Mouse (Mus musculus) urinary bladder, postnatal 25 days (tissue): ENCODE data around the gene Nop53.

Source experiments
- DNase-seq: peaks from one replicate; pipeline ENCODE4 v3.0.0; 2022; ENCODE audit warnings: low spot score

Gene Nop53

DNA sequence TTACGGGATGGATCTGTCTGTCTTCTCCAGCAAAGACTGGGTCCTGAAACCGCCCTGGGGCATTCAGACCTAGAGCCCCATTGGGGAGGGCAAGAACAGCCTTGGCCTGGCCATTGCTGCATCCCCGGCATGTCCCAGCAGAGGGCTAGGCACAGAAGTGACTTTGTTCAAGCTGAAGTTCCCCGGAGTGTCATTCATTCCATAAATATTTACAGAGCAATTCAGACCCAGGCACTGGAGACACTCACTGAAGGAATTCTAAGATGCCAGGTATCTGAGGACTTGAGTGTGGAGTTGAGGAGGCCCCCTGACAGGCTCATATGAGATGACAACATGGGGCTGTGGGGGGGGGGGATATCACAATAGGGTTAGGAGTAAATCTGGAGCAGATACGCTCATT, 10.3 kb upstream of the Nop53 start:
- no peak for DNase-seq

- DNase-seq: no peak
These were observed 9.6 kb upstream of the Nop53 start for GRCm38 (mm10) chr7:15955509-15955908.

- DNase-seq: no peak
These were observed 9.1 kb upstream of the Nop53 start for GRCm38 (mm10) chr7:15954978-15955443.

DNA sequence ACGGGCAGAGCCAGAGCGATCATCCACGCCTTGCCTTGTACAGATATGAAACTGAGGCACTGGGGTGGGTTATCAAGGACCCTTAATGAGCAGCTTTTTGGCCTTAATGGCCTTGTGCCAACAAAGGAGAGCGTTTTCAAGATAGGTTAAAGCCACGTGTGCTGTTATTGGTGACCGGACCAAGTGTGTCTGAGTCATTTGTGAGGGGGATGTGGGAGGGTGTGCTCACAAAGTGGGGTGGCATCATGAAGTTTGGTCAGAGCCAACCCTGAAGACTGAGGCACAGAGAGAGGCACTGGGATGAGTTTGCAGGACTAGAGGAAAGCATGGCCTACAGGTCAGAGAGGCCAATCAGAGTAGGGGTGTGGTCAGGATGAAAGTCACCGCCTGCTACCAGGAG, 8.6 kb upstream of the Nop53 start:
- DNase-seq: no peak

DNA sequence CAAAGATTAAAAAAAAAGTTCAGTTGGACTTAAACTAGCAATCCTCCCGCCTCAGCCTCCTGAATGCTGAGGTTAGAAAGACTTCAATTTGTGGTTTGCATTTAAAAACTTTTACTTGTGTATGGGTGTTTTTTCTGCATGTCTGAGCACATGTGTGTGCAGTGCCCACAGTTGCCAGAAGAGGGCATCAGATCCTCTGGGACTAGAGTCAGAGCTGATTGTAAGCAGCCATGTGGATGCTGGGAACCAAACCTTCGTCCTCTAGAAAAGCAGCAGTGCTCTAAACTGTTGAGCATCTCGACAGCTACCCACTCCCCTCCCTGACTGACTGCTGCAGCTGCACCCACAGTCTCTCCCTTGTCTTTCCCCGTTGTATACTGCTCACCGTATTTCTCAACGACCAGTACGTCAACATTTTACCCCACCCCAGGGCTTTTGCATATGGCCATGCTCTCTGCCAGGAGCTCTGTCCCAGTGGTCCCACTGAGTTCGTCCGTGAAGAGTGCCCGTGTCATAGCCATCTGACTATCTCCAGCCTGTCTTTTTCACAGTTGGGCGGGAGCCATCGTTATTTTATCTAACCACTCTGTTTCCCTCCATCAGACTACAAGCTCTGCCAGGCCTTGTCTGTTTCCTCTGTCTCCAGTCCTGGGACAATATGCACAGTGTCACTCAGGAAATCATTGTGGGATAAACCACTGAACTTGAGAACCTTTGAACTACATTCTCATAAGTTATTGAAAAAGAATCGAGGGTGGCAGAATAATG, 7.6 kb upstream of the Nop53 start:
- no peak for DNase-seq

DNA sequence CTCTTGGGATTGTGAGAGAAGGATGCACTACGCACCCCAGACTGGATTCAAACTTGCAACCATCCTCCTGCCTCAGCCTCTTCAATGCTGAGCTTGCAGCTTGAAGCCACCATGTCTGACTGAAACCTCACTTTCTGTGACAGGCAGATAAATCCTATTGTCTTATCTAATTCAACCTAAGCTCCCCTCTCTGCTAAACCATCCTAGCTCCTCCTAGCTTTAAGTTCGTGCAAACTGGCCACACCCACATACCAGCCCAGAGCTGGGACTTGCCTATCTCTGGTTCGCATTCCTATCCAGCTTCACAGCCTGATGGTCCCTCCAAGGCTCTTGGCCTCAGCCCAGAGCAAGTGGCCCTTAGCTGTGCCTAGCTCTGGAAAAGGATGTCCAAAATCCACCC, 6.5 kb upstream of the Nop53 start:
- no peak for DNase-seq

DNA sequence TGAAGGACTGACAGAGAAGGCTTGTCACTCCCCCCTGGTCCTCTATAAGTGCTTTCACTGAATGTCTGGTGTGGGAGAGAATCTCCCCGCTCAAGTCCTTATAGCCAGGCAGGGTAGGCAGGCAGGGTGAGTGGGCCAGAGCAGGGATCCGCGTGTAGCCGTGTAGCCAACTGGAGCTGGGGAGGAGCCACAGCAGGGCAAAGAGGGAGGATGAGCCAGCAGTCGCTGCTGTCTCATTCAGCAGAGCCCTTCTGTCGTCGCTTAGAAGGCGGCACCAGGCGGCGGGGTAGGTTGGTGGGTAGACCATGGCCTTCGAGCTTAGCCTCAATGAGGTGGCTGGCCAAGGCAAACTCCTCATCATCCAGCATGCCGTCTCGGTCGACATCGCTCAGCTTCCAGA, 4.1 kb upstream of the Nop53 start:
- DNase-seq: no peak

GRCm38 (mm10) chr7:15949216-15949790, 3.4 kb upstream of the Nop53 start:
- DNase-seq: no peak

GRCm38 (mm10) chr7:15948381-15948941, 2.6 kb upstream of the Nop53 start:
- DNase-seq: peak; percentile 90

DNA sequence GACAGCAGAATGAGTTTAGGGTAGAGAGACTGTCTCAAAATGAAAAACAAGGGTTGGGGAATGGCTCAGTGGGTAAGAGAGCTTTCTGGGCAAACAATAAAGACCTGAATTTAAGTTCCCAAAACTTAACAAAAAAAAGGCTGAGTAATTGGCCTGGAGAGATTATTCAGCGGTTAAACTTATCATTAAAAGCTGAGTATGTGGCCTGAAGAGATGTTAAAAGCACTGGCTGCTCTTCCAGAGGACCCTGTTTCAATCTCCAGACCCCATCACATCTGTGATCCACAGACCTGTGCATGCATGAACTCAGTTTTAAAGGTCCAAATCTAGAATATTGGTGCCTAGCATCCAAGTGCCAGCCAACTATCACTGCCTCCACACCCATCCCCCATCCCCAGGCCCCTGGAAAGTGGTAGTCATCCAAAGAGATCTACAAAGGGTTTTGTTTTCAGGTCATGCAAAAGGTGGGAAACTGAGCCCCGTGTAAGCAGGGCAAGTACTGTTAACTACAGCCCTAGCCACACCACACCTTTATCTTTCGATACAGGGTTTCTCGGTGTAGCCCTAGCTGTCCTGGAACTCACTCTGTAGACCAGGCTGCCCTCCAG, 1.9 kb upstream of the Nop53 start:
- DNase-seq: no peak

- no peak for DNase-seq
These were observed 663 bp downstream of the Nop53 start for GRCm38 (mm10) chr7:15945211-15945610.

DNA sequence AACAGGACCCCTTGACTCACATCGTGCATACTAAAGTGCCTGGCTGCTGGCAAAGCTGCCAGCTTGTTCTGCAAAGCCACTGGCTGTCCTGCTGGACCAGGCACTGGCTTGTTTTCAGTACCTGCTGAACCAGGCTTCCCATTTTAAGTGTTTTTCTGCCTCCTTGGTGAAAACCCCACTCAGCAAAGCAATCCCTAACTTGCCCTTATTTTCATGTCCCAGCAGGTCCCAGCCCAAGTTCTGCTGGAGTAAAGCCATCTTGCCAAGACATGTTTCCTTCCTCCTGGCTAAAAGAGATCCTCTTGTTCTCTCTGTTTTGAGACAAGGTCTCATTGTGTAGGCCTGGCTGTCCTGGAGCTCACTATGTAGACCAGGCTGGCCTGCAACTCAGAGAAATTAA, 1.6 kb downstream of the Nop53 start:
- DNase-seq: no peak

- DNase-seq: no peak
These were observed 7.3 kb downstream of the Nop53 start for GRCm38 (mm10) chr7:15938621-15939020.

DNA sequence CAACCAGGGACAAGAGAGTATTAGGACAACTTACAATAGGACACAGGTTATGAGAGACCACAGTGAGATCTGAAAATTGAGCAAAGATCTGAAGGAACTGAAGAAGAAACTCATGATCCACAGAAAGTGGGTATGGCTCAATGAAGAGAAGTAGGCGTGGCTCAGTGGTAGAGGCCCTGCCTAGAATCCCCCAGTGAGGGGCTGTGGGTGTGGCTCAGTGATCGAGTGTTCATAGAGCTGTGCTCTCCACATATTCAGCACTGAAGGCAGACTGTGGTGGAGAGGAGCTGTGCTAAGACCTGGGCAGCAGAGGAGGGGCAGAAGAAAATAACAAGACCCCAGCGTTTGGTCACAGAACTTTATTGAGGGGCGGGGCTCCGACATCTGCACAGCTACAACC, 8.4 kb downstream of the Nop53 start:
- no peak for DNase-seq

DNA sequence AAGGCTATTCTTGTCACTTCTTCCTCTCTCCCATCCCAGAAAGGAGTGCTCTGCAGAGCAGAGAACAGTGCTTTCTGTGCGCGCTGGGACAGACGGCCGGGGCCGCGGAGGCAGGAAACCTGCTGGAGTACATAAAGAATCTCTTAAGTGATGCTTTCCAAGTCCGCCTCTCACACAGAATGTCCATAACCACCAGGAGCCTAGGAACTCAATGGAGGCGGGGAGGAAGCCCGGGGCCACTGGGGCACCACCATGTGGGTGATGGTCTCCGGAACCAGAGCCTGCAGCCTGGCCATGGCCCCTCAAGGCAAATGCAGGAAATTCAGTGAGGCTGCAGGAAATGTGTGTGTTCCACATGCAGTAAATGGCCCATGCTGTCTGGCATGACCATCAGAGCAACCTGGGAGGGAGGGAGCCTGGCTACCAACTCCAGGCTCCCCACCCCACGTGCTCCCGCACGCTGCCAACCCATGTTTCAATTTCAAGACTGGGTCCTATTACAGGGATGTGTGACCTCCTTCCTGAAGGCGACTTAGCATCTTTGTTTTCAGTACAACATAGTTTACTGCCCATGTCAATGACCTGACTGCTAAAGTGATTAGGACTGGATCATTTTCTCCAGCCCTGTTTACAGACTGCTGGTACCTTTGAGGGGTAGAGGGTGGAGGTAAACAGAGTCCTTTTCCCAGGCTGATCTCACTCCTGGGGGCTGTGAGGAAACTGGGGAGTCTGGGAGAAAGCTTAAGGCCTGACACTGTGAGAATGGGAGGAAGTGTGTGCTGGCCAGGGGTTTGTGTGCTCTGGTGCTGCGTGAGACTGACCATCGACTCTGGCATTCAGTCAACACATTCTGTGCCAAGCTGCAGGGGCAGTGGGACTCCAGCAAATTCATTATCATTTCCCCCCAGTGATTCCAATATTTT, 12.2 kb downstream of the Nop53 start:
- DNase-seq: no peak

- no peak for DNase-seq
These were observed 14.2 kb downstream of the Nop53 start for GRCm38 (mm10) chr7:15931635-15932034.

GRCm38 (mm10) chr7:15930543-15930942, 15.3 kb downstream of the Nop53 start:
- DNase-seq: no peak

DNA sequence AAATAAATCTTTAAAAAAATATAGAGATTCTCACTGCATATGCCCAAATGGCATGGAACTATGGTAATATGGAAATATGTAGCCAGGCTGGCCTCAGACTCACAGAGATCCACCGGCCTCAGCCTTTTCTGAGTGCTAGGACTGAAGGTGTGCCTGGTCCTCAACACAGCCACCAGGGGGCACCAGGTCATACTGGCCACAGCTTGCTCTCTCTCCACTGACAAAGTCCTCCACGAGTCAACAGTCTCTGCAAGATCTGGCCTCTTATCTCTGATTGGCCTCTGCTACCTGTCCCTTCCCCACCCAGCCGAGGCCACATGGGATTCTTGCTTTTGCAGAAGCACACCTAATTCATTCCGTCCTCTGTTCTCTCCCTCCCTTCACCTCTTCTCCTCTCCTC, 16.0 kb downstream of the Nop53 start:
- DNase-seq: peak; percentile 77

DNA sequence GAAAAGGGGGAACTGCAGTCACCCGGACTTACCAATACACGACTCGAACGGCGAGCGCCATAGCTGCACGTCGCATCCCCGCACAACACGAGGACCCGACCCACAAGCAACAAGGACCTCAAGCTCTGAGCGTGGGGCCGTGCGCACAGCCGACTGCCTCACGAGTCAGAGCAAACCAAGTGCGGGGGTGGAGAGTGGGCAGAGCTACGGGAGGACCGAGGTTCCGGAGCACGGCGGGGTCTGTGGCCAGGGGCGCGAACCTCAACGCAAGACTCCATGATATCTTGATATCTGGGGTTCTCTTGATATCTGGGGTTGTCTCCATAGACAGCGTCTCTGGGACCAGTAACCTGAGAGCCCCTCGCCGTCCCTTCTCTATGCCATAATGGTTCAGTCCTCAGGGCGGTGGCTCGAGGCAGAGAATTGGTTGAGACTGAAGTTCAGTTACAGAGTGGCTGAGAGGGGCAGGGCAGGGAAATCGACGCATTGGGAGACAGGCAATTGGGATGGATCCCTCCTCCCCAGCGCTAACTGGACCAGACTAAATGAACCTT, 23.6 kb downstream of the Nop53 start, which contains the start of gene Selenow:
Selenow (minus strand) TSS at position 183 of the 554 bp plus-strand sequence.
- DNase-seq: peak; percentile 88

DNA sequence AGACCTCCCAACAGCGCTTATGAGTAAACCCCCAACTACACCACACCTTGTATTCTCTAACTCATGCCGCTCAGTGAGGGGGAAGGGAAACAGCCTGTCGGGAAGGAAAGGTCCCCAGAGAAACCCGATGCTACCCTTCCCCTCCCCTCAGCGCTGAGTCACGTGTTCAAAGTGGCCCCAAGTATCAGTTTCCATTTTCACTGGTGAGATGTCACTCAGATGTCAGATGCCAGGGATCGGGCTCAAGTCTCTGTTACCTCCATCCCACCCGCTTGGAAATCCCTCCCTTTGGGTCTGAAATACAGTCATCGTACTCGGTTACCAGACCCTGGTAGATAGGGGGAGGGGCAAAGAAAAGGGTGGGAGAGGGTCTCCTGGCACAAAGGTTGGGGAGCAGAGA, 24.1 kb downstream of the Nop53 start:
- DNase-seq: no peak

GRCm38 (mm10) chr7:15920645-15921190, 25.2 kb downstream of the Nop53 start:
- no peak for DNase-seq
